Mouse (Mus musculus) layer of hippocampus, adult 11-12 months (tissue): ENCODE results near the gene Pnpla3.

ENCODE experiments used
- DNase-seq: peaks from one replicate; pipeline ENCODE4 v3.0.0; 2022; ENCODE audit warnings: low spot score

Pnpla3 gene

DNA sequence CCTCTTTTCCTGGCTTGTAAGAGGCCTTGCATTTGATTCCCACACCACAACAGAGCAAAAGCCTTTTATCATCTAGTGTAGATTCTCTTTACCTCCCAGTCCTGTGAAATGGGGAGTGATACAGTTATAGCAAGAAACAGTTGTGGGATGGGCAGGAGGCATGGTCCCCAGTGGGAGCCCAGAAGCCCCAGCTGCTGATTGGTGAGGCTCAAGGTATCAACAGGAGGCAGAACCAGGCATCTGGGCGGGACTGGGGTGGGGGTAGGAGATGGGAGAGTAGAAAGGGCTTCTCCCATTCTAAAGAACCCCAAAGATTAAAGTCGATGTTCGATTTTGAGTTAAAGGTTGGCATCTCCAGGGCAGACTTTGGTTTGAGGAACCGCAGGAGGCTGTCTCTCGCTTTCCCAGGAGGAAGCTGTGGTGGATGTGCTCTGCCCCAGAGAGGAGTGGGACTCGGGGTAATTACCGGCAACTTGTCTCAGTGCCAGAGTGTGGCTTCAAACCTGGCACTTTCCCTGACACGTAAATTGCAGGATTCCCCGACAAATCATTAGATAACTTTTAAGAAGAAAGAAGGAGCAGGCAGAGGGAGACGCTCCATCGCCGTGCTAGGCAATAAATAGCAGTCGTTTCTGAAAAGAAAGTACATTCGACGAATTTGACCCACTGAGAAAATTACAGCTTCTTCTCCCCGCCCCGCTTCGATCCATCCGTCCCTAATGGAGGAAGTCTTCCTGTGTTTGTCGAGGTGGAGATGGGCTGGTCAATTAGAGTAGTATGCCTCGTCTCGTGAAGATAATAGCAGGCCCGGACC lies 50.5 kb downstream of the Pnpla3 start:
- DNase-seq, result no peak

DNA sequence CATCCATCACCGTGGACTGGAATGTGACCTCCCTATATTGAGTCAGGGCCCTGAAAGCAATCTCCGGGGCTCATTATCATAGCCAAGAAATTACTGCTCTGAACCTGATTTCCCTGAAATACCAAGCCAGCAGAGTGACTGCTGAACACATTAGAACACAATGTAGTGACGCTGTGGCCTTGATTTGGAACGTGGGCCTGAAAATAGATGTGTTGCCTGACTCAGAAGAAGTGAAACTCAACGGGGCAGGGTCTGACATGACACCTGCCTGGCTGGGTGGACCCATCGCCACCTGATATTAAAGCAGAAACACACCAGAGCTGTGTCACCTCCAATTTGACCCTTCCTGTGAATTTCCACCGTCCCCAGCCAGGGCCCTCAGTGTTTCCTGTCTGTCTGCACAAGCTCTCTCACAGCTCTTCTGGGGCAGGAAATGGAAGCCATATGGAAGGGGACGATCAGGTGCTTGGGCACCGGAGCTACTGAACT lies 51.2 kb downstream of the Pnpla3 start:
- DNase-seq, result no peak

DNA sequence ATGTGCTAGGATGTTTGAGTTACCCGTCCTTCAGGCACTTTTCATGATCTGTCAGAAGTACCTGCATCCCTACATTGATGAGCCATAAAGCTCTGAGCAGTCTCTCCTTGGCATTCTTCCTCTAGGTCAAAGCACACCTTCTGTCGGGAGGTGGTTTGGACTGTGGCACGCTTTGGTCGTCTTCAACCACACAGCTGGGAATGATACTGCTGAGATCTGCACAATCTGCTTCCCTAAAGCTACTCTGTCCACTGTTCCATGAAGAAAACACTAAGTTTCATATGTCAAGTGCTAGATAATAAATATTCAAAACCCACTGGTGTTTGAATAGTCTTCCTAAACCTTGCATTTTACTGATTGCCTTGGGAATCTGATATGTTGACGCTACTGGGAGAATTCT lies 53.9 kb downstream of the Pnpla3 start:
- no peak for DNase-seq

DNA sequence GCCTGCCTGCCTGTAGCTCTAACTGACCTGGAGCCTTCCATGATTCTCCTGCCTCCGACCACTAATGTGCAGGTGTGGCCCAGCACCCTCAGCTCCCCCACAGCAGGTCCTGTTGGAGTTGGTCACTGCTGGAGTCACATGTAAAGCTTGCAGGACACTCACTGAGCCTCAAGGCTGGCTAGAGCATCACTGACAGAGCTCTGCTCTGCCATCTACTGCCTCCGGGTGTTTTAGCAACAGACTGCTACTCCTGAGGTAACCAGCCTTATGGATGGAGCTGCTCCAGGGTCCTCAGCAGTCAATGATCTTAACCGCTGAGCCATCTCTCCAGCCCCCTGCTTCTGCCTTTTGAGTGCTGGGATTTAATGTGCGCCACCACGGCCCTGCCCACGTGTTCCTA lies 55.8 kb downstream of the Pnpla3 start:
- DNase-seq, result no peak

DNA sequence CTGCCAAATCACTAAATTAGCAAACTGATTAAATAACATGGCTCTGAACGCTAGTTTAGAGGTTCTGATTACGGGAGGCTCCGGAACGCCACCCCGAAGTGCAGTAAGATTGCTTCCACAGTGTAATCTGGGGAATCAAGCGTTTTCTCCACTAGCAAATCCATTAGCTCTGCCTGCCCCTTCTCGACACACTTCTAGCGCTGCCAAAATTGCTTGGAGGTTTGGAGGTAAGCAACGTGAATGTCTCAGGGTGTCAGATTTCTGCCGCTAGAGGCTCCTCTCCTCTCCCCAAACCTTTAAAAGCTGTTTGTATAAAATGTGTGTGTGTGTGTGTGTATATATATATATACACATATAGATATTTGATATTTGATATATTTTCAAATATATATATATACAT lies 57.1 kb downstream of the Pnpla3 start:
- DNase-seq, result no peak

DNA sequence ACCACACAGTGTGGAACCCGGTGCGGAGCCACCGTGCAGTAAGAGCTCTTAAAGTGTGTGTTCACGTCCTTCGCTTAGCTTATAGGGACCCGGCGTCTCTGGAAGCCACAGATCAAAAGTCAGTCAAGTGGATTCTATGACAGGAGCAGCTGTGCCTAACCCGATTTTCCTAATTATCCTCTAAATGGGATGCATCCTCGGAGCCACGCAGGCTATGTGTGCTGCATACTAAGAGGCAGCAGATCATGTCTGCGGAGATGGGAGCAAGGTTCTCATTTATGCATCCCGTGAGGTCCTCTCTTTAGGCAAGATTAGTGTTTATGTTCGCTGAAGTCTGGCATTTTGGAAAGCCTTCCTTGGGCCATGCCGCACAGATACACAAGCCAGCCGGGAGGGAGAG lies 59.3 kb downstream of the Pnpla3 start:
- no peak for DNase-seq

DNA sequence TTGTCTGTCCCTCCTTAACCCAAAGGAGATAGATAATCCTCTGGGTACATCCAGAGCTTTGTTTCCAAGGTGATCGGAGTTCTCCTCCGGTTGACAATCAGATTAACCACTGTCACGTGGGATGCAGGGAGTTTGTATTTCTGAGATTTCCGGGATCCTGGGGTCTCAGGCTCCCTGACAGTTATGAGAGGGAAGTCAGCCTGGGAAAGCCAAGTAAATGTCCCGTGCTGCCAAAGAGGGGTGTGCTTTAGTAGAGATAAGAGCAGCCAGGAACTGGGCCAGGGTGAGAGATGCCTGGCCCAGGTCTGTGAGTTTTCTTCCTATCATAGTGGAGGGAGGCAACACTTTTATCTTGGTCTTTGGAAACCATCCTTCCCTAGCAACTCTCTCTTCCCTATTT lies 63.0 kb downstream of the Pnpla3 start:
- no peak for DNase-seq

DNA sequence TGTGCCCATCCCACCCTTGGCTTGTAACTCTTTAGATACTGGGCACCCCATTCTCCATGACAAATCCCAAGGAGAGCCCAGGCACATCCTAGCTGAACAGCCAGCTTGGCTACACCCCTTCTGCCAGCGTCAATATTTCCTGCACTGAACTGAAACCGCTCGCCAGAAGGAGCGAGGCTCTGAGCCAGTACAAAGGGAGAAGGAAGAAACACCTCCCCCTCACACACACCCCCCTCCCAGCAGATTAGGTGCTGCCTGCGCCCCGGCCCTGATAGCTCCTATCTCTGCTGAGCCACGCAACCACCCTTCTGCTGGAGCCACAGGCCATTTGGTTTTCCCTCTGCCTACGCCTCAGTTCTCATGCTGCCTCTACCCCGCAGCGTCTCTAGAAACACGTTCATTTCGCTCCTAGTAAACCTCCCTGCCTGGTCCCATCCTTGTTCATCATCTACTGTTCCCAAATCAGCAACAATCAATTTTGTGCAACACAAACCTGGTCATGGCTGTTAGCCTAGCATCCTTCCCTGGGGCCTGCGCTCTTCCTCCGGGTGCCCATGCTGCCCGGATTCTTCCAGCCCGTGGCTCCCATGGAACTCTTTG lies 63.6 kb downstream of the Pnpla3 start:
- DNase-seq, result peak; percentile 74

DNA sequence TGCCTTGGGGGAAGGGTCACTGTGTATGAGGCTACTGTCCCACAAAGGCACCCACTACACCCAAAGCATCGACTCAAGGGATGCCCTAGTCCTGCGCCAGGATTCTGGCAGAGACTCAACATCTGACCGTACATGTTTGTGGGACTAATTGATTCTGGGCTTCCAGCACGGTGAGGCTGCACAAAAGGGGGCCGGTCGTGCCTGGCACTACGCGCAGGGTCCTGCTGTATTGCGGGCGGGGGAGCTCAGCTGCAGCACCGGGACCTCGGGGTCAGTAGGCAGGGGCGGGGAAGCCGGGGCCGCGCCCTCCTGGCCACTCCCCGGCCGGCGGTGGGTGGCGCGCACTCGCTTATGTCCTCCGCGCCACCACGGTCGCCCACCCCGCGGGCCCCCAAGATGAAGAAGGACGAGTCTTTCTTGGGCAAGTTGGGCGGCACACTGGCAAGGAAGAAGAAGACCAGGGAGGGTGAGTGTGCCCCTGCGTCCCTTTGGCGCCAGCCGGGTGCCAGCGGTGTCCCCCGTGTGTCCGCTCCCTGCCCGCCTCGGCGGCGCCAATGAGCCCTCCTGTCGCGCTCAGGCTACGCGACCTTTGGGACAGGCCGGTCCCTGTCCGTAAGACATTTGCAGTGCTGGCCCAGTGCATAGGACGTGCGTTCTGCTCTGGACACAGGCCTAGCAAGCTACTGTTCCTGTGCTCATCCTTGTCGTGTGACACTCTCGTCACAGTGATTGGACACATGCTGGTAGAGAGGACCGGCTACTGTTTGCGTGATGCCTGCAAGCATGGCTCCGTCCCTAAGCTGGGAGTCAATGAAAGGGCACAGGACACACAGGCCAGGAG lies 64.3 kb downstream of the Pnpla3 start, which contains the start of gene Parvb:
Parvb (plus strand) TSS at position 323 of the 841 bp plus-strand sequence.
- peak; percentile 62 for DNase-seq

DNA sequence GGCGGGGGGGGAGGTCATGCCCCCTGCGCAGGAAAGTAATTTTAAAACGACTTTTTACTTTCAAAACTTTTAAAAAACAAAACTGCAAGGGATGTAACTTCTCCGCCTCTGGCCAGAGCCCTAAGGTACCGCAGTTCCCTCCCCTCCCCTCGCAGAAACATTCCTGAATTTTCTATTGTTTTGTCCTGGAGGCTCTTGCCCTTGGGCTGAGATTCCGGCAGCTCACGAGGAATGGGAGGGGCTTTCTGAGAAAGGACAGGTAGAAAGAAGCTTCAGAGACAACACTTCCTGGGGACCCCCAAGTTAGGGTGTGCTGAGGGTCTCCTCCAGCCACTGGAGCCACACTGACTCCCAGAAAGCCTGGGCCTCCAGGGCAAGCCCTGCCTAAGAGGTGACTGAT lies 65.0 kb downstream of the Pnpla3 start:
- DNase-seq, result no peak

DNA sequence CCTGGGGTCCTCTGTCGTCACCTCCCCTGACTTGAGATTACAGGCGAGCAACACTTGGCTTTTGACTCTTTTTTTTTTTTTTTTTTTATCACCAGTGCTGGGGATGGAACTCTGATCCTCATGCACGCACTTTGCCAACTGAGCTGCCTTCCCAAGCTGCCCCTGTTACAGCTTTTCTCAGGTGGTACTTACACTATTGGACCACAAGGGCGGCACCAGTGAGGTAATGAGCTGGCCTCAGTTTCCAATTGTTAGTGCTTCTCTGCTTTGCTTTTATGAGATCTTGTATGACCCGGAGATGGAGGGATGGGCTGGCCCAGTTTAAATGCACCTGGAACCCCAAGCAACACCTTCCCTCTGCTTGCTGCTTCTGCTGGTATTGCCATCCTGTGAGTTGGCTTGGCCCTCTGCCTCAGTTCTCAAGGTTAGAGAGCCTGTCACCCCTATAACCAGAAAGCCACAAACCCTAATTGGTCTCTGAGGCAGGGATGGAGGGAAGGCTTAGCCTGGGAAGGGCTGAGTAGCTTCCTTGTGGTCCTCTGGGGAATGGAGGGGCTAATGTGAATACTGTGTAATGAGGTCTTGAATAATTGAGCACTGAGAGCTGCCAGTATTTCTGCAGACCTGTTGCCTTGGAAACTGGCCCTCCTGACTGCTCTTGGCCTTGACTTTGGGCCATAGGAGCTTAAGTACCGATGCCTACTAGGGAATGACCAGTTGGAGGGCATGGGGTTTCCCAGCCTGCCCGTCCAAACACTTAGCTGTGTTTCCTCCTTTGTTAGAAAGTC lies 67.4 kb downstream of the Pnpla3 start:
- DNase-seq, result no peak

DNA sequence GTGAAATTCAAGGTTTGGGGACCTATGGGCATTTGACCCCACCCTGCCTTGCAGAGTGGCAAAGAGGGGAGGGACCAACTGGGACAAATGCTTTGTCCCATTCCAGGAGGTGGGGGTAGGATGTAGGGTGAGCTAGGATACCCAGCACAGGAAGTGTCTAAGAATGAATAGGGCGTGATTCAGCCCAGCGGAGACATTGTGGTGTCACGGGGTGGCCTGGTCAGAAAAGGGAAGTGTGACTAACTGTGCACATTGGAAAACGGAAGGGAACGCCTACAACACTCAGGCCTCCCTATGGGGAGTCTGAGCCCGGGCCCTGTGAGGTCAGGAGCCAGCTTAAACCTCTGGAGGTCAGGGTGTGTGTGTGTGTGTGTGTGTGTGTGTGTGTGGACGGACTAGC lies 68.0 kb downstream of the Pnpla3 start:
- peak; percentile 65 for DNase-seq
